Mouse (Mus musculus) gastrocnemius, postnatal 4 days (tissue): ENCODE data around the gene Lrit2. TPM values are rescaled to one million over a fixed set of nuclear protein-coding genes. Genes with fewer than 3 reads are reported as not detected.

Experiments used
- DNase-seq, 2 experiments: peaks; one replicate each; pipeline ENCODE4 v3.0.0; 2021 to 2022; ENCODE audit warnings: low spot score in 2 of 2, mixed read lengths in 2 of 2
- long read RNA-seq, 2 experiments: library from polyadenylated mRNA; stranded (forward); transcript quantifications; one replicate each; pipeline ENCODE4 v2.0.0; 2021
- total RNA-seq, 2 experiments: library from RNA; stranded (reverse); gene quantifications; 2 replicates each; pipeline ENCODE4 v1.2.3; 2021

Lrit2 gene
- total RNA-seq: not detected
- long read RNA-seq, experiment 1: 0 reads
- long read RNA-seq, experiment 2: 0 reads

GRCm38 (mm10) chr14:37067629-37068028 is at the start of gene Lrit2:
Gene Lrit2, plus strand, starts transcription at chr14:37067929.
- no peak for DNase-seq

DNA sequence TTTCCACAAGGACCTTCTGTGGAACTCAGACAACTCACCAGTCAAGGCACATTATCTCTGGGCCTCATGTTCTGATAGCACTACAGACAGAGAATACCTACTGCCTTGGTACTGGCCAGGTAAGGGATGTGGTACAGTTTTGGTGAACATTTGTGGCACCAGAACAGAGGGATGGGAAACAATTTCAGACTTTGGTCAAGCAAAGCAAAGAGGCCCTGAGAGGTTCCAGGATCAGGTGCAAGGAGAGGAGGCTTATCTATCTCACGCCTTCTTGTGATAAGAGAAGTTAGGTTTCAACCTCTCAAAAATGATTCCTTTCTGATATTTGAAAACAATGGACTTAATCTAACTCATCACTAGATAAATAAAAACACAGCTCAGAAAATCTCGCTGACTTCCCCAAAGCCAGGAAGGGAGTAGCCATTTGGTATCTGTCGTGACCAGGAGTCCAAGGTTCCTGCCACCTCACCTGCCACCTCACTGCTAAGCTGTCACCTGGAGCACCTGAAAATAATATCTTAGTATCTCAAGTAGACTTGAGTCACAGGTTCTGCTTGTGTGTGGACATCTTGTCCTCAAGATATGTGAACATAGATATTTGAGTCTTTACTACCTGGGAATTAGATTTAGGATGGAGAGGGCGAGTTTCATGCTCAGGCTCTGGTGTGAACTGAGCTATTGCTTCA is 40.3 kb upstream of the Lrit2 start:
- no peak for DNase-seq

GRCm38 (mm10) chr14:37027951-37028350 is 39.8 kb upstream of the Lrit2 start:
- no peak for DNase-seq

DNA sequence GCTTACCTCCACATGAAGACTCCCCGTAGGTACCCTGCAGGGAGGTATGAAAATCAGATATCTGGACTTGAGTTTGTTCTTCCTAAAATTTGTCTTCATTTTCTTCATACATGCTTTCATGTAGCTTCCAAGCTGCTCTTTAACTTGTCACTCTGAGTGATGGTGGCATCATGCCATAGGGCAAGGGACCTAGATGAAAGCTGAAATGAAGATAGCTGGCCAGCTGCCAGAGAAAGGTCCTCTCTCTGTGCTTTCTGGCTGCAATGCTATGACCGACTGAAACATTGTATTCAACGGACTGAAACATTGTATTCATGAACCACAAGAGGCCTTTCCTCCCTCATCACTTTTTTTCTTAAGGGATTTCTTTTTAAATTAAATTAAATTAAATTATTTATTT is 39.2 kb upstream of the Lrit2 start:
- DNase-seq: no peak

DNA sequence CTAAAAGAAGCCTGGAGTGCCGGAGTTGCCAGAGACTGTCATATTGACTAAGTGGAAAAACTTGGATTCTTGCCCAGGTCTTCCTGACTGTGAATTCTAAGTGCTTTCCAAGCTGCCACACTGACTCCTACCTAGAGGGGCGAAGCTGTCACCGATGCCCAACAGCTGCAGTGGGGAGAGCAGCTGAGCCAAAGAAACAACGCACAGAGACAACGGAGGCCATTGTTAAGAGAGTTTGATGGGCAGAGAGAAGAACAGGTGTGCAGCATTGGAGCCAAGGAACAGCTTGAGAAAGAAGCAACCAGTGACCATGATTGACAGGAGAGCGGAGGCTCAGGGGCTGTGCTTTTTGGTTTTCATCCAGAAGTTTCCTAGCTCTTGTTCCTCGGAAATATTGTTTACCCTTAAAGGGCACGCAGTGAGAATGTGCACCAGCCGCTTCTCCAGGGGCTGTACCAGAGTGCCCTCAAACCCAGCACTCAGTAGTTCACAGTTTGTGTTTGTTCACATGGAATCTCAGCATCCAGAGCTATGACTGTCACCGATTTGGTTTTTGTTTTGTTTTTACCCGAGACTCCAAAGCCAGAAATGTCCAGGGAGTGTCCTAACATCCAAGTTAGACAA is 35.1 kb upstream of the Lrit2 start:
- peak in 1 of 2 experiments; percentile 22 for DNase-seq

- DNase-seq: peak; percentile 48 to 67
Observed at GRCm38 (mm10) chr14:37033241-37033640, 34.5 kb upstream of the Lrit2 start.

DNA sequence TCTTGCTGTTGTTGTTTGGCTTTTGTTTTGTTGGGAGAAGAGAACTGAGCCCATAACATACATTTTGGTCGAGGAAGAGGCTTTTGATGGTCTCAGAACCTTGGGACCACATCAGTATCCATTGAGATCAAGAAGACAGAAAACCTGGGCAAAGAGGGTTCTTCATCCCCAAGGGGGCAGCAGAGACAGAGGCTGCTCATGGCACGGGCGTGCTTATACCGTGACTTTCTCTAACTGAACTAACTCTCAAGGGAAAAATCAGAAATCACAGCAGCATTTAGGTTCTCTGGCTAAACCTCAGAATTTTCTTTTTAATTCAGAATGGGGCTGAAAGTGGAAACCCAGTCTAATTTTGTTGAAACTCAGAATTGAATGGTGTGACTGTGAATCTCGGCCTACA is 33.3 kb upstream of the Lrit2 start:
- DNase-seq: no peak

DNA sequence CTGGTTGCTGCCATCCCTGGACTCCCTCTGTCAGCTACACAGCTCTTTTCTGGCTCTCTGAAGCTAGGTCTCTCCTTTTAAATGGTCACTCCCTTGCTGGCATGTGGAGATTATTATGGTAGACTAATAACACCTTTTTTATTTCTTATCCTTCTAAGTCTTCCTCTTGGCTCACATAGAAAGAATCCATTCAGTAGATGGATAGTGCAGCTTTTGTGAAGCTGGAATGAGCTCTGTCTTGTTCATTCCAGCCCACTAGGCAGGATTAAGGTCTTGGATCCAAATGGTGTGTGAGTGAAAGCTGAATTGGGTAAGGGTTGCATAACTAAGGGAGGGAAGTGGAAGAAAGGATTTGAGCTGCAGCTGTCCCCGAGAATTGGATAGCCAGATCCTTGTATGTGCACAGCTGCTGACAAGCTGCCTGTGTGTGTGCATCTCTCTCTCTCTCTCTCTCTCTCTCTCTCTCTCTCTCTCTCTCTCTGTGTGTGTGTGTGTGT is 18.8 kb upstream of the Lrit2 start, which contains the start of gene Rgr:
TSS of gene Rgr (minus strand) at position 51 of the 497 bp plus-strand sequence.
- DNase-seq: no peak

- no peak for DNase-seq
Observed at GRCm38 (mm10) chr14:37064849-37065248, 2.9 kb upstream of the Lrit2 start.

GRCm38 (mm10) chr14:37066636-37067035 is 1.1 kb upstream of the Lrit2 start:
- DNase-seq: no peak

GRCm38 (mm10) chr14:37068516-37068915 is 787 bp downstream of the Lrit2 start:
- peak; percentile 50 to 63 for DNase-seq

GRCm38 (mm10) chr14:37080724-37081123 is 13.0 kb downstream of the Lrit2 start:
- DNase-seq: no peak

DNA sequence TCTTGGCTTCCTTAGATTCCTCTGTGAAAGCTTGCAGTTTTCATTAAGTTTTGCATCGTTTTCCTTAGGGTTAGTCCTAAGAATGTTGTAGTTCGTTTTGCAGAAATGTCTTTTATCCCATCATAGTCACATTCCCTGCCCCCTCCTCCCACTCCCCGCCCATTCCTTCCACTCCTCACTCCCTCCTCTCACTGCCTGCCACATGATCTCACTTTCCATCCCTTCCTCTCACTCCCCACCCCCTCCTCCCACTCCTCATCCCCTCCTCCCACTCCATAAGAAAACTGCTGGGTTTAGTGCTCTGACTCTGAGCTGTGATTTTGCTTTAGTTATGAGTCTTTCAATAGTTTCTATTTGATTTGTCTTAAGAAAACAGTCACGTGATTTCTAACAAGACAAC is 16.0 kb downstream of the Lrit2 start:
- DNase-seq: no peak

- DNase-seq: no peak
Observed at GRCm38 (mm10) chr14:37094436-37094835, 26.7 kb downstream of the Lrit2 start.

GRCm38 (mm10) chr14:37095556-37095955 is 27.8 kb downstream of the Lrit2 start:
- no peak for DNase-seq

GRCm38 (mm10) chr14:37097956-37098530 is 30.3 kb downstream of the Lrit2 start, which contains the start of gene Cdhr1:
Gene Cdhr1, minus strand, starts transcription at chr14:37098347.
- DNase-seq: peak in 1 of 2 experiments; percentile 18

DNA sequence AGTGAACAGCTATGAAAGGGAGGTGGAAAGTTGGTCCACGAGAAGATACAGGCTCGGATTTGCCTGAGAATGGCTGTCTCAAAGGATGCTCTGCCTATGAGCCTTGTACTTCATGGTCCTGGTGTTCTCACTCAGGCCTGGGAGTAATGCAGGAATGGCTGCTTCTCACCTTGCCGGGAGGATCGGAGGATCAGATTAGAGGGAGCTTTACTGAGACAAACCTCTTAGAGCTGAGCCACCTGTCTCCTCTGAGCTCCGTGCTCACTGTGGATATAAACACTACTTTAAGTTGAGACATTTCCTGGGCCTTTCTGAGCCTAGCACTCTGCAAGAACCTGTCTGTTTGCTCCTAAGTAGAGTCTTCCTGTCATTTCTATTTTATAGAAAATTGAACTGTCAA is 33.8 kb downstream of the Lrit2 start:
- no peak for DNase-seq

DNA sequence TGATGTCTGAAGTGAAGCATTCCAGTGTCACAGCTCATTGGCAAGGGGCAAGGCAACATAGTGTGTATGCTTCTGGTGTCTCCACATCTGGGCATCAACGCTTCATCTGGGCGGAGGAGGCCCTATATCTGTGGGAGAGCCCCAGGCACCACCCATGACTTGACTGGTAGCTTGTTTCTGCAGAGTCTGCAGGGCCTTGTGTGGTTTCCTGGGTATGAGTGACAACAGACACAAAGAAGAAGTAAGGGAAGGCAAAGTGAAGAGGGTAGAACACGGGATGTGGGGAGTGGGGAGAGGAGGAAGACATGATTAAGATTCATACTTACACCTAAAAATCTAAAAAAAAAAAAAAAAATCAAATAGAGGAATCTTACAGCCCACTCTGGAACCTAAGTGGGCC is 34.8 kb downstream of the Lrit2 start:
- no peak for DNase-seq

DNA sequence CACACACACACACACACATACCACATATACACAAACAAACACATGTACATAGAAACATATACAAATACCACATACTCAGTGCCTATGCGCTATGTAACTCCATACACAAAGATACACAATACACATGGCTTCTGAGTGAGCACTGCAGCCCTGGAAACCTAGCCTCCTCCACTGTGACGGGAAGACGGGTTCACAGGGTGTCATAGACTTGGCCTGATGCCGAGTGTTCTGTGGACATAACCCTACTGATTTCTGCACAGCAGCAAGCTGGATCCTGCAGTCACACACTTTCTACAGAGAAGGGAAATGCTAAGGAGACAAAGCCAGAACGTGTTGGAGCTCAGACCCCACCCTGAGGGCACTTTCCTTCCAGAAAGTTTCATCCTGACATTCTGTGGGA is 37.0 kb downstream of the Lrit2 start:
- no peak for DNase-seq

DNA sequence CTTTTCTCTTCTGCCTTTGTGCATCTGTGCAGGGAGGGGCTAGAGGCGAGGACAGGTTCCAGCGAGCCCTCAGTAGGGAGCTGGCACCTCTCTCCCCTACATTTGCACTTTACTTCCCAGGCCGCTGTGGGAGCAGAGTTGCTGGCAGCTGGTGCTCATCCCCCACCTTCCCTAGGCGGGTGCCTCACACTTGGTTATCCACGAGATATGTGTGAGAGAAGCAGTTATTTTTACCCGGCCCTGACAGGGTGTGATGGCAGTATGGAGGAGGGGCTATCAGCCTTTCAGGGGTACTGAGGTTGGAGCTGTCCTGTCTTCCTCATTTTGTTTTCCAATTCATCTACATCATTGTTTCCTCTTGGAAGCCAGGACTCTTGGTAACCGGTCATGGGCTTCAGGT is 38.1 kb downstream of the Lrit2 start:
- DNase-seq: no peak

DNA sequence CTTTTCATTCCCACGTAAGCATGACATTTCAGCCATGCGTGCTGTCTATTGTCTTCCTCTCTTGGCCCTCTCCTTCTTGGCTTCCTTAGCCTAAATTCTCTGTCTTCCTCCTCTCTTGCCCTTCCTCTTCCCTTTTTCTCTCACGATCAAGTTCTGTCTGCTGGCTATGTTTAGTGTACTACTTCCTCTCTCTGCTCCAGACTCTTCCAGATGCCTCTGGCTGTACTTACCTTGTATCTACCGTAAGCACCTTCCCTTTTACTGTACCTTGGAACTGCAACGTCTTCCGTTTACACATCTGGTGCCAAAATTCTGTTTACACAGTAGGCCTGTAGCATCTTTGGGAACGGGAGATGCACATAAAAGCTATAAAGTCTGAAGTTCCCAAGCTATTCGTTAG is 41.7 kb downstream of the Lrit2 start:
- no peak for DNase-seq

DNA sequence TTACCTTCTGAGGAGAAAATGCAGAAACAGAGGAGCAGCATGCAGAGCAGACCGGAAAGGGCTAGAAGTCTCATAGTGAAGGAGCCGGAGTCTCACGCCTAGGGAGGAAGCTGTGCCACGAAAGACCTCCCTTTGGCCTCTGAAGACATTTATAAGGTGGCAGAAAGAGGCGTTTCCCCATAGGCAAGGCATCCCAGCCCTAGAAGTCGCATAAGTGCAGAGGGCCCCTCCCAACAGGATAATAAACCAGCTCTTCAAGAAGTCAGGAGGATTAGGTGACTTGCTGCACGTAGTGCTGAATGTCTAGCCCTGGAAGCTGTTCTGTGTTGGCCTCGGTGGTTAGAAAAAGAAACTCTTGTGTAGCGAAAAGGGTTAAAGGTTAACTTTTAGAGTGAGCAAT is 42.2 kb downstream of the Lrit2 start:
- DNase-seq: no peak
